In genomic region chr6:90368976-90369724, GRCm38 (mm10) we compare ENCODE assay signal across 8 mouse cellular contexts. TPM values are rescaled to one million over a fixed set of nuclear protein-coding genes. Genes with fewer than 3 reads are reported as not detected.
DNase-seq lines count a peak whose midpoint lies in the region; ATAC-seq and TF ChIP-seq lines count a peak whose summit lies in the region.

Gene Zxdc, plus strand, starts transcription at chr6:90369492.

- DNase-seq in CD8-positive naive resting alpha-beta T cell, adult 2 months (ENCODE audit: low read depth in 2 of 2, low spot score in 2 of 2): peak; percentile 93 to 94
- peak; percentile 93 for DNase-seq in c-Kit-positive CD71-negative TER-119-negative erythroid progenitor cells, embryonic 14.5 days (ENCODE audit: low read depth)
- DNase-seq in forebrain, embryonic 10.5 days (ENCODE audit: extremely low spot score, low spot score): peak; percentile 97
- DNase-seq in kidney, postnatal 25 days: peak; percentile 99 to 100
- DNase-seq in liver, embryonic 14.5 days (ENCODE audit: low read depth in 3 of 3, low spot score in 3 of 3): peak; percentile 85 to 88 (median 85)
- DNase-seq in neural tube, embryonic 11.5 days (ENCODE audit: low spot score): peak; percentile 99
- DNase-seq in stomach, postnatal 0 days (ENCODE audit: low spot score): peak; percentile 99

- ATAC-seq in heart, embryonic 15.5 days (replicated peaks; ENCODE audit: insufficient number of reproducible peaks, insufficient read depth, low FRiP score, low read depth): peak; percentile 98
- ATAC-seq in liver, embryonic 14.5 days (ENCODE audit: insufficient read depth): peak; percentile 93
- ATAC-seq in neural tube, embryonic 11.5 days (ENCODE audit: insufficient read depth, low FRiP score, low TSS enrichment): peak; percentile 97
- ATAC-seq in stomach, postnatal 0 days (ENCODE audit: low FRiP score, low TSS enrichment): peak; percentile 98

- peaks cover 32% of the 10 kb centered on the region for H3K4me1 ChIP-seq in forebrain, embryonic 10.5 days
- H3K4me1 ChIP-seq in heart, embryonic 15.5 days (replicated peaks): peaks cover 21% of the 10 kb centered on the region
- peaks cover 24 to 25% of the 10 kb centered on the region in 2 experiments for H3K4me1 ChIP-seq in liver, embryonic 14.5 days (replicated peaks; ENCODE audit: control insufficient read depth in 2 of 2, insufficient read depth in 2 of 2, low read length in 1 of 2)
- peaks cover 10% of the 10 kb centered on the region for H3K4me1 ChIP-seq in neural tube, embryonic 11.5 days (ENCODE audit: control insufficient read depth, insufficient read depth, low read length)
- H3K4me1 ChIP-seq in stomach, postnatal 0 days (replicated peaks; ENCODE audit: control insufficient read depth, insufficient read depth): 0 out of 2 replicates have a peak, but pooled peaks cover 3% of the 10 kb centered on the region

- no peak for TF ChIP-seq CTCF in liver, embryonic 14.5 days (IDR thresholded peaks at IDR 0.05; ENCODE audit: low read depth)
- TF ChIP-seq CTCF in stomach, postnatal 0 days (IDR thresholded peaks at IDR 0.05; ENCODE audit: low read depth): 0 out of 2 replicates have a peak, but pooled peaks have one; percentile 16

- no peaks in the 10 kb centered on the region for H3K27me3 ChIP-seq in forebrain, embryonic 10.5 days (ENCODE audit: poor library complexity, severe bottlenecking)
- no peaks in the 10 kb centered on the region for H3K27me3 ChIP-seq in heart, embryonic 15.5 days
- H3K27me3 ChIP-seq in liver, embryonic 14.5 days (ENCODE audit: control insufficient read depth, insufficient read depth, low read length): no peaks in the 10 kb centered on the region
- H3K27me3 ChIP-seq in neural tube, embryonic 11.5 days (ENCODE audit: control insufficient read depth, insufficient read depth, low read length): no peaks in the 10 kb centered on the region
- no peaks in the 10 kb centered on the region for H3K27me3 ChIP-seq in stomach, postnatal 0 days (ENCODE audit: control insufficient read depth, insufficient read depth, low read length)

- no peaks in the 10 kb centered on the region for H3K9me3 ChIP-seq in forebrain, embryonic 10.5 days
- H3K9me3 ChIP-seq in heart, embryonic 15.5 days (replicated peaks): no peaks in the 10 kb centered on the region
- H3K9me3 ChIP-seq in liver, embryonic 14.5 days (ENCODE audit: control insufficient read depth, low read length): no peaks in the 10 kb centered on the region
- no peaks in the 10 kb centered on the region for H3K9me3 ChIP-seq in neural tube, embryonic 11.5 days (ENCODE audit: control insufficient read depth, low read length)
- no peaks in the 10 kb centered on the region for H3K9me3 ChIP-seq in stomach, postnatal 0 days (ENCODE audit: control insufficient read depth, low read length)

- TF ChIP-seq EP300 in liver, embryonic 14.5 days (IDR thresholded peaks at IDR 0.05; ENCODE audit: low read depth): no peak
- no peak for TF ChIP-seq EP300 in stomach, postnatal 0 days (optimal IDR thresholded peaks at IDR 0.05)

- peak within 1 kb of the TSS; percentile 96 for H3K4me2 ChIP-seq in heart, embryonic 15.5 days
- peak within 1 kb of the TSS; percentile 83 for H3K4me2 ChIP-seq in liver, embryonic 14.5 days (ENCODE audit: low read depth)
- peak within 1 kb of the TSS; percentile 93 for H3K4me2 ChIP-seq in neural tube, embryonic 11.5 days (ENCODE audit: low read depth)
- H3K4me2 ChIP-seq in stomach, postnatal 0 days (replicated peaks; ENCODE audit: low read depth): peak within 1 kb of the TSS; percentile 98

- WGBS in forebrain, embryonic 10.5 days: 6% methylated on average over 41 of the region's 41 CpGs
- WGBS in heart, embryonic 15.5 days: 5% methylated on average over 41 of the region's 41 CpGs
- WGBS in liver, embryonic 14.5 days (ENCODE audit: insufficient replicate concordance): 6% methylated on average over 41 of the region's 41 CpGs
- 7% methylated on average over 41 of the region's 41 CpGs for WGBS in neural tube, embryonic 11.5 days
- 5% methylated on average over 40 of the region's 41 CpGs for WGBS in stomach, postnatal 0 days

- H3K27ac ChIP-seq in forebrain, embryonic 10.5 days: peak within 1 kb of the TSS; percentile 90
- H3K27ac ChIP-seq in heart, embryonic 15.5 days: peak within 1 kb of the TSS; percentile 88
- H3K27ac ChIP-seq in liver, embryonic 14.5 days: no peak within 1 kb of the TSS
- peak within 1 kb of the TSS; percentile 72 for H3K27ac ChIP-seq in neural tube, embryonic 11.5 days (ENCODE audit: low read depth, low read length)
- H3K27ac ChIP-seq in stomach, postnatal 0 days (replicated peaks): peak within 1 kb of the TSS; percentile 91

- H3K36me3 ChIP-seq in forebrain, embryonic 10.5 days (replicated peaks): peaks cover 22% of the 10 kb centered on the region
- H3K36me3 ChIP-seq in heart, embryonic 15.5 days: peaks cover 20% of the 10 kb centered on the region
- H3K36me3 ChIP-seq in liver, embryonic 14.5 days (replicated peaks; ENCODE audit: control insufficient read depth, insufficient read depth, low read depth): peaks cover 9% of the 10 kb centered on the region
- peaks cover 2% of the 10 kb centered on the region; the same call in 1 of the 2 replicates for H3K36me3 ChIP-seq in neural tube, embryonic 11.5 days (ENCODE audit: control insufficient read depth, insufficient read depth, low read length)
- H3K36me3 ChIP-seq in stomach, postnatal 0 days (ENCODE audit: control insufficient read depth, insufficient read depth, low read length): peaks cover 5% of the 10 kb centered on the region; the same call in 1 of the 2 replicates

- H3K9ac ChIP-seq in heart, embryonic 15.5 days: peak within 1 kb of the TSS; percentile 83
- peak within 1 kb of the TSS; percentile 69 for H3K9ac ChIP-seq in liver, embryonic 14.5 days (replicated peaks)
- peak within 1 kb of the TSS; percentile 83 for H3K9ac ChIP-seq in neural tube, embryonic 11.5 days (ENCODE audit: low read length)
- peak within 1 kb of the TSS; percentile 87 for H3K9ac ChIP-seq in stomach, postnatal 0 days (ENCODE audit: low read length)

- H3K4me3 ChIP-seq in forebrain, embryonic 10.5 days: peak within 1 kb of the TSS; percentile 95
- peak within 1 kb of the TSS; percentile 78 for H3K4me3 ChIP-seq in heart, embryonic 15.5 days
- peak within 1 kb of the TSS; percentile 60 to 82 for H3K4me3 ChIP-seq in liver, embryonic 14.5 days (ENCODE audit: insufficient read depth in 1 of 2, low read depth in 2 of 2, low read length in 2 of 2)
- H3K4me3 ChIP-seq in neural tube, embryonic 11.5 days (ENCODE audit: low read depth, low read length): peak within 1 kb of the TSS; percentile 92
- H3K4me3 ChIP-seq in stomach, postnatal 0 days (ENCODE audit: low read depth, low read length): peak within 1 kb of the TSS; percentile 92

RNA-seq across cellular contexts. Expression of gene Zxdc, which starts in this region (rescaled TPM):
- polyA plus RNA-seq in forebrain, embryonic 10.5 days (2016; fragmentation: Nextera tagmentation; extraction: Ambion mirVana): 5.5 and 6.3 TPM in 2 replicates
- 5.5 and 8.1 TPM in 2 replicates for polyA plus RNA-seq in heart, embryonic 15.5 days (2015; fragmentation: Nextera tagmentation; extraction: Ambion mirVana)
- 3.0 and 3.3 TPM in 2 replicates for polyA plus RNA-seq in liver, embryonic 14.5 days (2012; rRNA removed)
- 3.0 and 3.9 TPM in 2 replicates for polyA plus RNA-seq in liver, embryonic 14.5 days (2014; fragmentation: Nextera tagmentation; extraction: Ambion mirVana)
- polyA plus RNA-seq in neural tube, embryonic 11.5 days (2014; fragmentation: Nextera tagmentation; extraction: Ambion mirVana): 11.5 and 15.1 TPM in 2 replicates
- polyA plus RNA-seq in stomach, postnatal 0 days (2015; fragmentation: Nextera tagmentation; extraction: Ambion mirVana): 4.7 and 4.9 TPM in 2 replicates
